Mouse (Mus musculus) limb, embryonic 11.5 days (tissue): ENCODE measurements at regions not wholly inside any gene's neighbourhood (a gene's known extent, or its start where the extent isn't known, plus 50 kb on each side); places are given as distances from the start of the nearest gene placed in this dataset.

ENCODE experiments used
- ATAC-seq: fragments of 200-750 bp; cut with Nextera tagmentation; 2 replicates; pipeline ENCODE4 v1.8.0; 2017; ENCODE audit warnings: low read depth; ENCODE audit not compliant: insufficient number of reproducible peaks, low FRiP score, low TSS enrichment
- DNase-seq: peaks from one replicate; pipeline ENCODE4 v3.0.0-alpha.2; 2015; ENCODE audit warnings: low spot score
- H3K27ac ChIP-seq: fragments of 300-500 bp; sonication (generic); replicated peaks from 2 replicates; pipeline ENCODE4 v1.5.1; 2014; ENCODE audit warnings: low read depth, mild to moderate bottlenecking, low read length
- H3K27me3 ChIP-seq: fragments of 300-500 bp; sonication (generic); 2 replicates; pipeline ENCODE4 v1.6.1; 2014; ENCODE audit warnings: mild to moderate bottlenecking, low read length, mixed read lengths; ENCODE audit not compliant: control insufficient read depth, insufficient read depth
- H3K36me3 ChIP-seq: fragments of 300-500 bp; sonication (generic); 2 replicates; pipeline ENCODE4 v1.6.1; 2014; ENCODE audit warnings: mild to moderate bottlenecking, low read length, moderate library complexity, mixed read lengths; ENCODE audit not compliant: control insufficient read depth, insufficient read depth
- H3K4me1 ChIP-seq: fragments of 300-500 bp; sonication (generic); 2 replicates; pipeline ENCODE4 v1.6.1; 2014; ENCODE audit warnings: low read length, mixed read lengths; ENCODE audit not compliant: control insufficient read depth, insufficient read depth
- H3K4me2 ChIP-seq: fragments of 300-500 bp; sonication (generic); 2 replicates; pipeline ENCODE4 v1.6.1; 2014; ENCODE audit warnings: low read depth, mild to moderate bottlenecking, moderate library complexity; ENCODE audit not compliant: severe bottlenecking
- H3K4me3 ChIP-seq: fragments of 300-500 bp; sonication (generic); 2 replicates; pipeline ENCODE4 v1.5.1; 2014; ENCODE audit warnings: low read depth, low read length
- H3K9ac ChIP-seq: fragments of 300-500 bp; sonication (generic); 2 replicates; pipeline ENCODE4 v1.6.1; 2014; ENCODE audit warnings: mild to moderate bottlenecking, low read length
- H3K9me3 ChIP-seq: fragments of 300-500 bp; sonication (generic); 2 replicates; pipeline ENCODE4 v1.6.1; 2016; ENCODE audit warnings: low read length; ENCODE audit not compliant: control insufficient read depth
- WGBS: fragments of 180-500 bp; shearing (Covaris S2); extraction: QIAGEN DNeasy Blood & Tissue Kit; methylation state at CpG from one replicate; pipeline ENCODE4 v1.1.7; 2014; 5-methylcytosine and 5-hydroxymethylcytosine counted together

- no peak overlapping the region for H3K27ac ChIP-seq
- no peaks in the 10 kb centered on the region for H3K4me1 ChIP-seq
- H3K9ac ChIP-seq = no peak overlapping the region
- H3K4me3 ChIP-seq = no peak overlapping the region
- H3K4me2 ChIP-seq = no peak overlapping the region
- ATAC-seq (no peak), DNase-seq (no peak)
- H3K36me3 ChIP-seq = no peaks in the 10 kb centered on the region
- no peaks in the 10 kb centered on the region for H3K9me3 ChIP-seq
- 66% methylated on average over 2 of the region's 2 CpGs for WGBS
- no peaks in the 10 kb centered on the region for H3K27me3 ChIP-seq
Observed at GRCm38 (mm10) chr10:122613281-122613680, 65.3 kb upstream of the Ppm1h start.

DNA sequence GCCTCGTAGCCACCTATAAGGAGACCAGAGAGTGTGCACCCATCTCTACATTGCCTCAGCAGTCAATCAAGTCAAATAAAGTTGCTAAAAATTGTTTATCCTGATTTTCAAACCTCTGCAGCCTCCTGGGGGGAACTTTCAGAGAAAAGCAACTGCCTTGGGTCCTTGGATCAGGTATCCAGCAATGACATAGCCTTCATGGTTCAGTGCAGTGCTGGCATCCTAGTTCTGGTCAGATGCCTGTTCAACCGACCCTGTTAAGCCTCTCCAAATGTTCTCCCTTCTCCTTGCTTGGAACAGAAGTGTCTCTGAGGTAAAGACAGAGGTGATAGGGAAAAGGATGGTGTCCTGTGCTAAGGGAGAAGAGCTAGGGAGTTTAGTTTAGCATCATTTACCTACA, 64.7 kb upstream of the Ppm1h start:
- H3K27me3 ChIP-seq = no peaks in the 10 kb centered on the region
- H3K36me3 ChIP-seq = no peaks in the 10 kb centered on the region
- no peak overlapping the region for H3K4me2 ChIP-seq
- H3K4me1 ChIP-seq = no peaks in the 10 kb centered on the region
- H3K9me3 ChIP-seq = no peaks in the 10 kb centered on the region
- no peak overlapping the region for H3K27ac ChIP-seq
- WGBS = 81% methylated on average over 2 of the region's 2 CpGs
- no peak for ATAC-seq
- H3K9ac ChIP-seq = no peak overlapping the region
- DNase-seq = no peak
- H3K4me3 ChIP-seq = no peak overlapping the region

GRCm38 (mm10) chr10:122614720-122615119, 63.8 kb upstream of the Ppm1h start:
- DNase-seq (no peak), ATAC-seq (no peak)
- no peaks in the 10 kb centered on the region for H3K27me3 ChIP-seq
- no peaks in the 10 kb centered on the region for H3K4me1 ChIP-seq
- H3K36me3 ChIP-seq = no peaks in the 10 kb centered on the region
- no peak overlapping the region for H3K27ac ChIP-seq
- no peak overlapping the region for H3K4me3 ChIP-seq
- H3K9ac ChIP-seq = no peak overlapping the region
- no peaks in the 10 kb centered on the region for H3K9me3 ChIP-seq
- H3K4me2 ChIP-seq = no peak overlapping the region
- WGBS = 68% methylated on average over 3 of the region's 3 CpGs

GRCm38 (mm10) chr10:122615658-122616057, 62.9 kb upstream of the Ppm1h start:
- no peak overlapping the region for H3K4me2 ChIP-seq
- H3K27ac ChIP-seq = no peak overlapping the region
- no peaks in the 10 kb centered on the region for H3K36me3 ChIP-seq
- H3K4me3 ChIP-seq = no peak overlapping the region
- H3K9me3 ChIP-seq = no peaks in the 10 kb centered on the region
- H3K4me1 ChIP-seq = no peaks in the 10 kb centered on the region
- 94% methylated on average over 12 of the region's 12 CpGs for WGBS
- no peak for ATAC-seq
- no peak for DNase-seq
- H3K27me3 ChIP-seq = no peaks in the 10 kb centered on the region
- H3K9ac ChIP-seq = no peak overlapping the region

DNA sequence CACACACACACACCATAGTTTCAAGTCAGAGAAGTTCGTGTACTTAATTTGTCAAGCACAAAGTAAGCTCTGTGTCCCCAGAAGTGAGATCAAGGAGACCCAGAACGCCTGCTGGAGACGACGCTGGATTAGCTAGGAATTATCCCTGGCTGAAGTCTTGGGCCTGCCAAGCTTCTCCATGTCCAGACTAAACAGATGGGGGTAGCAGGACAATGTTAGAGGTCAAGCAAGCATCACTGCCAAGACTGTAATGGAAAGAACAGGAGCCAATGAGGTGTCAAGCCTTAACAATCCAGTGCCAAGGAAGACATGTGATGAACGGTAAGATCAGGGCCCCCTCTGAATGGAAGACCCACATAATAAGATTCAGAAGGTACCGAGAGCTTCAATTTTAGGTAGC, 62.2 kb upstream of the Ppm1h start:
- Histone ChIP-seq H3K9me3 (no peaks in the 10 kb centered on the region), H3K27ac (no peak overlapping the region), H3K4me2 (no peak overlapping the region), H3K27me3 (no peaks in the 10 kb centered on the region), H3K4me3 (no peak overlapping the region), H3K36me3 (no peaks in the 10 kb centered on the region), H3K4me1 (no peaks in the 10 kb centered on the region), H3K9ac (no peak overlapping the region)
- ATAC-seq (no peak), DNase-seq (no peak)
- 78% methylated on average over 6 of the region's 6 CpGs for WGBS

GRCm38 (mm10) chr10:122618854-122619253, 59.7 kb upstream of the Ppm1h start:
- Histone ChIP-seq H3K27ac (no peak overlapping the region), H3K4me1 (no peaks in the 10 kb centered on the region), H3K9me3 (no peaks in the 10 kb centered on the region), H3K36me3 (no peaks in the 10 kb centered on the region), H3K9ac (no peak overlapping the region), H3K4me3 (no peak overlapping the region), H3K4me2 (no peak overlapping the region), H3K27me3 (no peaks in the 10 kb centered on the region)
- WGBS = 88% methylated on average over 3 of the region's 3 CpGs
- ATAC-seq = no peak
- no peak for DNase-seq

DNA sequence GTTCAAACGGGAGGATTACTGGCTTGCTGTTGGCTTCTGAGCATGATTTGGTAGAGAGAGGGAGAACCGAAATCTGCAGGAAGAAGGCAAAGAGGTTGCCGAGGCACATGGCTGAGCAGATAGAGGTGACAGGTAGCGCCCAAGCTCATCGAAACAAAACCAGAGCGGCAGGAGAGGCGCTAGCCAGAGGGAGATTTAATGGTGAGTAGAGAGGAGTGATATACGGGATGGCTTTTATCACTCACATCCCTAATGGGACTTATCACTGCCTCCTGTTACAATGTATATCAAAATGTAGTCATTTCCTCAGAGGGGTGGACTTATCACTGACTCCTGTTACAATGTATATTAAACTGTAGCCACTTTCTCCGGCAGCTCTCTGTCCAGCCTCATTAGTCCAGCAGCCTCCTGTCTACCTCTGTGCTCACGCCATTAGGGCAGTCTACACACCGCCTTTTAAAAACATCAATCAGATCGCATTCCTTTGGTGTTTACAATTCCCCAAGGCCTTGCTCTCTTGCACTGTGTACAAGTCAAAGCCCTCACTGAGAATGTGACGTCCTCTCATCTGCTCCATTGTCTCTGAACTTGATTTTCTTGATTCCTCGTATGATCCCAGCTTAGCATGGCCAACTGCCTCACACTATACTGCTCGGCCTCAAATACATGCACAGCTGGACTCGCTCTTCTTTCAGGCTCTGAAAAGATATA, 59.0 kb upstream of the Ppm1h start:
- no peaks in the 10 kb centered on the region for H3K9me3 ChIP-seq
- H3K4me2 ChIP-seq = no peak overlapping the region
- 61% methylated on average over 16 of the region's 16 CpGs for WGBS
- no peak for DNase-seq
- H3K9ac ChIP-seq = no peak overlapping the region
- no peaks in the 10 kb centered on the region for H3K36me3 ChIP-seq
- no peak overlapping the region for H3K4me3 ChIP-seq
- no peaks in the 10 kb centered on the region for H3K4me1 ChIP-seq
- no peaks in the 10 kb centered on the region for H3K27me3 ChIP-seq
- peak; percentile 44; the same call in 1 of the 2 replicates for ATAC-seq
- no peak overlapping the region for H3K27ac ChIP-seq
